Mouse (Mus musculus) C2C12 (cell line): ENCODE results near the gene Gper1.

Experiments used
- CEBPB ChIP-seq: IDR thresholded peaks from one replicate; pipeline ENCODE4 v1.6.1; 2011; ENCODE audit warnings: low read depth, mild to moderate bottlenecking, control low read depth, moderate library complexity
- CTCF ChIP-seq: IDR thresholded peaks from one replicate; pipeline ENCODE4 v1.5.1; 2011; ENCODE audit not compliant: control insufficient read depth, insufficient read depth, insufficient read length
- FOSL1 ChIP-seq: IDR thresholded peaks from one replicate; pipeline ENCODE4 v1.8.0; 2011; ENCODE audit warnings: mild to moderate bottlenecking, low read length; ENCODE audit not compliant: poor library complexity, insufficient read depth, severe bottlenecking
- MYOD1 ChIP-seq: IDR thresholded peaks from one replicate; pipeline ENCODE4 v1.6.1; 2011; ENCODE audit warnings: low read depth; ENCODE audit not compliant: control insufficient read depth, insufficient read length

DNA sequence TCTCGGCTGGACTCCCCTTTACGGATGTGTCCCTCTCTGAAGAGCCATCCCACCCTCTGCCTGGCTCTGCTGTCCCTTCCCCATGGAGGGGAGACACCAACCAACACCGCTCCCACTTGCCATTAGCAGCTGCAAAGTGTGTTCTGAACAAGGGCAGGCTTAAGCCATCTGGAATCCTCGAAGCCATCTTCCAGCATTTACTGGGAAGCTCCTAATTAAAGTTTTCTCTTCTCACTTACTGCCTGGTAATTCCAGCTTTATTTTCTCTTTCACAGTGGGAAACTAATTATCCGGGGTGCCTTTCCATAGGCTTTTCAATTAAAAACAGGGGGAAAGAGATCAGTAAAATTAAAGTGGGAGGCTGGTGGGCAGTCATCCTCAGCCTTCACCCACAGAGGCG lies 9.4 kb downstream of the Gper1 start:
- no peak for TF ChIP-seq CTCF
- no peak for TF ChIP-seq FOSL1
- no peak for TF ChIP-seq CEBPB
- TF ChIP-seq MYOD1 = no peak
